Mouse (Mus musculus) CD4-positive, CD25-positive, alpha-beta regulatory T cell, adult 4 months (primary cell): ENCODE measurements at regions not wholly inside any gene's neighbourhood (a gene's known extent, or its start where the extent isn't known, plus 50 kb on each side); places are given as distances from the start of the nearest gene placed in this dataset.
A peak's percentile ranks its signal among the peaks of the same experiment; 100 is the strongest.

ENCODE experiments used
- ATAC-seq: one replicate; pipeline ENCODE4 v1.8.0; 2017

DNA sequence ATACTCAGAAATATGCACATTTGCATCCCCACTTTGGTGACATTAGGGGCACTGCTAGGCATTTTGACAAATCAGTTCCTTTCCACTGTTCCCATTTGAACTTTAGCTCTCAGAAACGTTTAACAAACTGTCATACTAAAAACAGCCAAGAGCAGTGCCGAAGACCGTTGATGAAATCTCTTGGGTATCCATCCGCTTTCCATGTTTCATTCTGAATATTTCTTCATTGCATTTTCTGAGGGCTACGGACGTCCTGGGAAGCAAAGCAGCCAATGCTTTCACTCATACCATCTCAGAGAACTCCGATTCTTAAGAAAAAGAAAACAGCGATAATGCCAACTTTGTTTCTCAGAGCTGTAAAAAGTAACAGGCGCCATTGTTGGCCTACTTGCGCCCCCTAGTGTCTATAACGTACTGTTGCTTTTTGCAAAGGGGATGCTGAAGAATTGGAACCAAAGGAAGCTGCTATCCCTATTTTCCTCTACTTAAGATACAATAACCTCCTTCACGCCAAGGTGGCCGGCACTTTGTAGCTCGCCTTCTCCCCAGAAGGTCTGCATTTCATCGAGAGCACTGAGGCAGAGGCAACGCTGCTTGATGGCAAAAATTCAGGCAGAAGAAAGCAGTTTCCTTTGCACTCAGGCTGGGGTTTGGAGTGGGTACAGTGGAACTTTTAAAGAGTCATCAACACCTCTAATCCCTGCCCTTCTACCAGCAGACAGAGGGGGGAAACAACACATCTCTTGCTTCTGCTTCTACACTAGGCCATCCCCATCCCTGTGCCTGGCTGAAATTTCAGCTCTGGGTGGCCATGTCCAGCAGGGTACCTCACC, 163.1 kb upstream of the Spred2 start:
- no peak for ATAC-seq

DNA sequence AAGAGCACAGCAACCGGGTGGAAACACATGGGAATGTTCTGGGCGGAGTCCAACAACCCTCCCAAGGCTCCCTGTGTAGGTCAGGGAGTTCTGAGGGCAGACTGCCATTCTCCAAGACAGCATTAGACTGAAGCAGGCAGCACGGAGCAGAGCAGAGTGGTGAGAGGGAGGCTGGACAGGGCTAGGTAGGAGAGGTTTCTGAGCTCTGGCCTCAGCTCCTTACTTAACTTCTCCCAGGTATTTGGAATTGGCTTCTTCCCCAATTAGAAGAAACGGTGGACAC, 162.5 kb upstream of the Spred2 start:
- ATAC-seq = no peak

DNA sequence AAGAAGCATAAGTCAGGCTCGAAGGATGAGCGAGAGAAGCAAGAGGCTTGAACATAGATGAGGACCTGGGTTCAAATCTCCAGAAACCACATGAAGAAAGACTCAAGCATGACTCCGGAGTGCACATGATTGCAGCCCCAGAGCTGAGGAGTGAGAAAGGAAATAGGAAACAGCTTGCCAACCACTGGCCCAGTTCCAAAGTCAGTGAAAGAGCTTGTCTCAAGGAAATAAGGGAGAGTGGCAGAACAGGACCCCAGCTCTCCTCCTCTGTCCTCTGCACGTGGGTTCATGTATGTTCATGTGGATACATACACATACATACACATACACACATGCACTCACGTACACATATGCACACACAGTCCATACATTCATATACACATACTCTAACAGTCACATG, 156.9 kb upstream of the Spred2 start:
- no peak for ATAC-seq

DNA sequence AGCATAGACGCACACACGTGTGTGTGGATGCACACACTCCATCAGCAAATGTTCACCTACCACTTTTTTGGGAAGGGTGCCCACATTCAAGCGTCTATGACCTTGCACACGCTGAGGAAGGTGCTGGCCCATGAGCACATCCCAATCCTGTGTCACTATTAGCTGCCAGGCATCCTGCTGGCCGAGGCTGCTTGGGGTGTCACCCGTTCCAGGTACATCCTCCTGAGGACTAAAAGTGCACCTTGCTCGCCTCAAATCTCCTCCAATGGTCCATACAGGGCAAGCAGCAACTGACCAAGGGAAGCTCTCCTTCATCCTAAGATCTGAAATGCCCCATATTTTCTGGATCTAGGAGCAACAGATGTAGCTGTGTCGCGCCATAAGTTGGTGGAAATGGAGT, 156.3 kb upstream of the Spred2 start:
- ATAC-seq = no peak

DNA sequence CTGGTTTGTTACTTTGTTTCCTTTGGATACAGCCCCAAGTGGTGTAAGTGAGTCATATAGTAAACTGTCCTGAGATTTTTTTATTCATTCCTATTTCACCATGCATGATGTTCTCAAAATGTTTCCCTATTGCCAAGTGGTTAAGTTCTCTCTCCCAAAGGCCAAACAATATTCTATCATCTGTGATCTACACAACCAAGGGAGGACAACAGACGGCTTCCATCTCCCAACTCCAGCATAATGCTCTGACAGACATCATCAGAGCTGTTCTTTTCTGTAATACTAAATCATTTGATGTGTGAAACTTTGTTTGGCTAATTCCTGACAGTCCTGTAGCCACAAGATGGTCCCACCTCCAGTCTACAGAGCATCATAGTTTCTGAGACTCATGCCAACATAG, 155.2 kb upstream of the Spred2 start:
- ATAC-seq = no peak

DNA sequence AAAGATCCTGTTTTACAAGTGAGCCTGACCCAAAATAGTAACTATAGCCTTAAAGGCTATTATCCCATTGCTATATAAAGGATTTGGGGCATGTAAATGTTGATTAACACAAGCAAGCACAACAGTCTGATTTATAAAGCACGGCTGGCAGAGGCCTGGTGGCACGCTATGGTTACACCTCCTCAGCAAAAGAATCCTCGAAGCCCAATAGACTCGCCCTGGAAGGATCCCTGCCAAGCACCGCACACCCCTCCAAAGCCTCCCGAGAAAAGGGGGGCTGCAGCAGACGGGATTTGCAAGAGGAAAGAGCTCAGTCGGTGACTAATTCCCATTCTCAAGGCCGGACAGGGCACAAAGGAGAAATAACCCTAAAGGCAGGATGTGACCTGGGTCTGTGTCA, 150.2 kb upstream of the Spred2 start:
- no peak for ATAC-seq

DNA sequence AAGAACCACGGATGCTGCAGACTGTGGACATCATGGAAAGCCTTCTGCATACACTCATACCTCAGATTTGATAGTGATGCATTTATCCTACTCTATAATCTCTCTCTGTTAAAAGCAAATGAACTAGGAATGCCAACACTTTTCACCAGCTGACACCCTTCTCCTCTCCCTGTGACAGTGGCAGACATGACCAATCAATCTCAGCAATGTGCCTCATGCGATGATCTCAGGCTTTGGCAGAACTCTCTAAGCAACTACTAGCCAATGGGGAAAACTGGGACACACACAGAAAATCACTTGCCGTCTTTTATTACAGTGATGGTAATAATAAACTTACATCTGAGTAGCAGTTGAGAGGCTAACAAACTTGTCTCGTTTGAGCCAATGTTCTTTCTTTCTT, 148.4 kb upstream of the Spred2 start:
- no peak for ATAC-seq

DNA sequence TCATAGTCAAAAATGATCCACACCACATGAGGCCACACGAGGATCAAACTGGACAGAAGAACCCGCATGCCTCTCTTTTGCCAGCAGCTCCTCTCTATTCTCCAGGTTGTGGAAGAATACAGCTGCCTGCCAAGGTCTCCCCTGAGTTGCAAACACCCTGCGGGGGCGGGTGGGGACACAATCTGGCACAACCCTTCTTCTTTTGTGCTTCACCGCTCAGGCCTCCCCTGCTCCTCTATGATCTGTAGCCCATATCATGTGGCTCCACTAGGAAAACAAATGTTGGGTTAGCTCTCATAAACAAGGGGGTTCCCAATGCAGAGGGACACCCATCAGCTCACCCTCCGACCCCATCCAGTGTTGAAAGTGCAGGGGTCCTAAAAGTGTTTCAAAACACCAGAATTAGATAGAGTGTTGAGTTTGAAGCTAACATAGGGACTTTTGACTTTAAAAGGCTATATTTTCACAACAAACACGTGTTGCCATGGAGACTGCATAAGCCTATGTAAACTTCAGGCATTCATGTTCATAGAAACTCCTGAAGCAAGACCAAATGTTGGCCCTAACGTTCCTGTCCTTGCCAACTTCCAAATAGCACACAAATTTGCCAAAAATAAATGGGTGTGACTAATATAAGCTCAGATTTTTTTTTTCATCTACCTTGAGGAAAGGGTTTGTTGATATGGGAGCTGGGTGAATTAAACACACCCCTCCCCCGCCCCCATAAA, 147.5 kb upstream of the Spred2 start:
- ATAC-seq = no peak

DNA sequence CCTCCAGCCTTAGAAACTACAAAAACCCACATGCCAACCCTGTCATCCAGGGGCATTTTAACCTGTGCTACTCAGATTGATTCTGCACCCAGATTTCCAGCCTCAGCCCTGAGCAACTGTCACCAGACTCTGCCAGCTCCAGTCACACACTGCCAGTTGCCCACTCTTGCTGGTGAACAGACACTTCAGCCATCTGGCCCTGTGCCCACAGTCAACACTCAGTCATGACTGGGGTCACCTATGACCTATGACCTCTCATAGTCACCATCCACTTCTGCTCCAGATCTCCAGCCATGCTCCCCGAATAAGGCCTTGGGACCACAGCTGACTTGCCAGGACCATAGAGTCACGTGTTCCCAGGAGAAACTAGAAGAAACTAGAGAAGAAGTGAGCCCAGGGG, 146.0 kb upstream of the Spred2 start:
- no peak for ATAC-seq

DNA sequence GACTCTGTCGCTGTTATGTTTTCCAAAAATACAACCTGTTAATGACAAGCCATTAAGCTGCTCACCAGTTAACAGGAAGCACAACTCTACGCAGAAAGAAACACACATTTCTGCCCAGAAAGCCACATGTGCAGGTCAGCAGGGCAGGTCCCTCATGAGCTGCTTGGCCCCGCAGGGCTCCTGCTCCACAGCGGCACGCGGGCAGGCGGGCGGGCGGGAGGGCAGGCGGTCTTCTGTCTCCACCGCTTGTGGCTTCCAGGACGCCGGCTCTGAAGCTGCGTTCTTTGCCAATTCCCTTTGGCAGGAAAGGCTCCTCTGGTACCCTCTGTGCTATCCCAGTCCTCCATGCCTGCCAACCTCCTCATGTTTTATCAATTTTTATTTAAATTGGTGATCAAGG, 139.1 kb upstream of the Spred2 start:
- ATAC-seq = no peak

DNA sequence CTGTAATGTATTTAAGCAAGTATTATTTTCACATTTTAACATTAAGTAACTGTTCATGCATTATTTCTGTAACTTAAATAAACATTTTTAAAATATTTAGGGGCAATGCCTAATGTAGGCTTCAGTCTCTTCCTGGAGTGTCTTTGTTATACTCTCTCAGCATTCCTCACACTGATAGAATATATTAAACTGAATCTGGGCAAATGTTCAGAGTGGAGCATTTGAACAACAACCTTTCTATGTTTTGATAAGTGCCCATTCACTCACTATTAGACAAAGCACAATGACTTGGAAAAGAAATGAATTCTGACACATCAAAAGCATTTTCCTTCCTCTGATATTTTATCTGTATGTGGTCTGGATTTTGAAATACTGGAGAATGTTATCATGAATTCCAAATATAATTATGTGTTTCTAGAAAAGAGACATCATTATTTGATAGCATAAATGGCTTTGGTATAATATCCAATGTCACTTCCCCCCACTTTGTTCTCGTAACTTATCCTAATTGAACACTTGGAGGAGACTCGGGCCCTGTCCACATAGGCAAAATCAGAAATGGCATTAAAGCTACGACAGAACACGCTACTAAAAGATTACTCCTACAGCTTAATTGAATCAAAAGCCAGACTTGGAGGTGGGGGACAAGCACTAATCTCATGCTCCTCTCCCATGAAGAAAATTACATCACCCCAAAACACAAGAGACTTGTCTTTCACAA, 127.1 kb upstream of the Spred2 start:
- ATAC-seq = no peak

DNA sequence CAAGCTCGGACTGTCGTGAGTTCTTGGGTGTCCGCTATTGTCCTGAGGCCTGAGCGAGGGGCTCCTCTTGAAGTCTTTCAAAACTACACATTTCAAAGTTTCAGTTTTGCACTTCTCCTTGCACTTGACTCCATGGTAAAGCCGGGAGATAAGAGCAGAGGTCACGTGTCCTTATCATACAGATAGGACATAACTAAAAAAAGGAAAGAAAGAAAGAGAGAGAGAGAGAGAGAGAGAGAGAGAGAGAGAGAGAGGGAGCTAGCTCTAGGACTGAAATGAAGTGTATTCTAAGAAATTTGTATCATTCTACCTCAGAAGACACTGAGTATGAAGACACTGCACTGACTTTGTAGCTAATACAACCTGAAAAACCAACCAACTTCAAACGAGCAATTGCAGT, 114.8 kb upstream of the Spred2 start:
- no peak for ATAC-seq

DNA sequence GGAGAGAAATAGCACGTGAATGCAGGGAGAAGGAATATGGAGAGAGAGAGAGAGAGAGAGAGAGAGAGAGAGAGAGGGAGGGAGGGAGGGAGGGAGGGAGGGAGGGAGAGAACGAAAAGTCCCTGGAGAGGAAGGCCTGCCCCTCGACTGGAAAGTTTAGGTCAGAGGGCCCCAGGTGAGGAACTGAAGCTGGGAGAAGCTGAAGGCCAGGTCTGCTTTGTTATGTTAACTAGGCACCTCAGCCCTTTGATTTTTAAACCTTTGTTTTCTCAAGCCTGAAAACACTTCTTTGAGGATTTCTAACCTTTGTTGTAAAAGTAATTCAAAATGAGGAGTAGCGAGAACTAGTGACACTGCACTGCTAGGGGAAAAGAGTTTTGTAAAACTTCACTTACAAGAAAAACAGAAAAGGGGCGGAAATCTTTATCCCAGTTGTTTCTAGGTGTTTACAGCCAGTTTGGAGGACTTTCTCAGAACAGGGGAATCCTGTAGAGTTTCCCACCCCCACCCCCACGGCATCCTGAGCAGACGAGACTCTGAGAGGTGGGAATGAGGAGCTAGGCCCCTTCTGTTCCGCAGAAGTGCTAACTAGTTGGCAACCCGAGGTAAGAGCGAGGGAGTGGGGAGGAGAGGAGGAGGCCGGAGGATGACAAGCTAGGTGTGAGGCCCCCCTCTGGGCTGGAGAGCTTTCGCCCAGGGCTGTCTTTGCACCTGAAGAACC, 112.7 kb upstream of the Spred2 start:
- no peak for ATAC-seq

DNA sequence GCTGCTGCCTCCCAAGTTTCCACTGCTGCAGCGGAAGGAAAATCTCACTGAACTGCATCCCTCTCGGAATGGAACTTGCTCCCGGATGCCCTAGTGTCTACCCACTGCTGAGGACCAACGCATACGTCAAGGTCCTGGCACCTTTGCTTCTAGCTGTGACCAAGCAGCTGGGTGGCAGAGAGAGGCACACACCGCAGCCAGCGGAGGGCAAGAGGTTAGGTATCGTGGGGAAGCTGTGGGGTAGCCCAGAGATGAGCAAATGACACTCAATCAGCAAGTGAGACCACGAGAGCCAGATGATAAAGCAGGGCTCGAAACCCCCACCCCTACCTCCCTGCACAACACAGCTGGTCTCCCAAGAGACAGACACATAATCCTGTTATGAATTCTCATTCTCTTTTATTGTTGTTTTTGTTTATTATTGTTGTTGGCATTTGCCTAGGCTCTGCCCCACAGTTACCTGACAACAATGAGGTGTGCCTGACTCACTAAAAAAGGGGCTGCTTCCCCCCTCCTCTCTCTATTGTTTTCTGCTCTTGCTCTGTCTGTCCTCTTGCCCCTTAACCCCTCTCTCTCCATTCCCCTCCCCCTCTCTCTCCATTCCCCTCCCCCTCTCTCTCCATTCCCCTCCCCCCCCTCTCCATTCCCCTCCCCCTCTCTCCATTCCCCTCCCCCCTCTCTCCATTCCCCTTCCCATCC, 112.0 kb upstream of the Spred2 start:
- ATAC-seq = no peak

DNA sequence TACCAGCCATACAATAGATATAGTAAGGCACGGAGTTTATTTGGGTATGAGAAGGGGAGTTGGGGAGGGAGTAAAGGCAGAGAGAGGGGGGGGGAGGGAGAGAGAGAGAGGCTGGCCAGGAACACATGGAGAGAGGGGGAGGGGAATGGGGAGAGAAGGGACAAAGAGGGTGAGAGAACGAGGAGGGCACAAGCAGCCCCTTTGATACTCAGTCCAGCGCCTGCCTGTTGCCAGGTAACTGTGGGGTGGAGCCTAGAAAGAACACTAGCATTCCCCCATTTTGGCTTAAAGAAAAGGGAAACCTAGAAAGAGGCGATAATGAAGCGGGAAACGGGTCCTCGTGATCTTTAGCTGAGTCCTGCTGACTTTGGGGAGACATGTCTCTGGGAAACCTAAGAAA, 110.6 kb upstream of the Spred2 start:
- ATAC-seq = no peak

DNA sequence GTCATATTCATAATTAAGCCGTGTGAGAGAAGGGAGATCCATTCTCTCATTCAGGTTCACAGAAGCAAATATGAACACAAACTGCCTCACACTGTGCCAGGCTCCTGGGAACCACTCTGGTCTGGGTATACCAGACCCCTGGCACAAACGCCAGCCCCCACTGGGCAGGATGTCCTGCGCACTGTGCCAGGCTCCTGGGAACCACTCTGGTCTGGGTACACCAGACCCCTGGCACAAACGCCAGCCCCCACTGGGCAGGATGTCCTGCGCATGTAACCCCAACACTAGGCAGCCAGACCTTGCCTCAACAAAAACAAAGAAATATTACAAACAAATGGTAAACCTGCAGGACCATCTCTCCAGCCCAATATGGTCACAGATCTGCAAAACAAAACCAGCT, 101.2 kb upstream of the Spred2 start:
- ATAC-seq = peak; percentile 37

DNA sequence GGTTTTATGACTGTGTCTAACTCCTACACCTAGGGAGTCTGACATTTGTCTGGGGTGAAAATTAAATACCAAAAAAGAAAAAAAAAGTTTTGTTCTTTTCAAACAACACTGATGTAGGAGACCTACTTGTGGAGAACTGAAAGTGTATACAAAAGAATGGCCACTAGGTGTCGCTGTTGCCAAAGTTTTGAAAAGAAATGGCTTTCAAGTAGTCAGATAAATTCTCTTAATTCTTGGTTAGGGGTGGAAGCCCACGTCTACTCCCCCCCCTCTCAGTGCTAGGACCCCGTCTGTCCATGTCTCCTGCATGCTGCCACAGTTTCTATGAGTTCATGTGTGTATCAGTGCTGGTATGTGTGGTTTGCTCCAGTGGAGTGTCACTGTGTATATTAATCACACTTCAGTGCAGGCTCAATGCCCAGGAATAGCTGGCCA, 100.7 kb upstream of the Spred2 start:
- ATAC-seq = peak; percentile 85

DNA sequence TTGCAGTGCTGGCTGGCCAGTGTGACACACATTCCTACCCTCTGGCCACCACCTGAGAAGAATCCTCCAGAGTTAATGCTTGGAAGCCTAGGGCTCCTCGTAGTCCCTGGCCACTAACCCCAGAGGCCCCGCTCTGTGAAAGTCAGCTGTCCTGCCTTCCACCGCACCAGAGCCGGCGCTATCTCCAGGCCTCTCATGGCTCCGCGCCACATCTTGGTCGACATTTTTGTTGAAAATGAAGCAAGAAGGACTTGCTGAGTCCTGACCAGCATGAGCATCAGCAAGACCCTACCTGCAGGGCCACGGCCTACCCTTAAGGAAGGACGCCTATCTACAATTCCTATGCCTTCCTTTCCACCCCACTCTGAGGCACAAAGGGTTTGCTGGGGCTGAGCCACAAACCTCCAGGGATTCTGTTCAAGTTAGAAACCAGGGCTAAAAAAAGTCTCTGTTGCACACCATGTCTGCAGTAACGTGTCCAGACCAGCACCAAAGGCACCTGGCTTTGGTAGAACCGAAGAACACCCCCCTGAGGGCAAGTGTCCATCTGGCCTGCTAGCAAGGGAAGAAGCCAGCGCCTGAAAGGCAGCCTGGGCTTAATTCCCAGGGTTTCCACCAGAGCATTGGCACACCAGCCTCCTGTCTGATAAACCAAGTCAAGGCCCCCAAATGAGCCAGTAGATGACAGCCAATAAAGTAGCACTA, 97.5 kb upstream of the Spred2 start:
- ATAC-seq = no peak

DNA sequence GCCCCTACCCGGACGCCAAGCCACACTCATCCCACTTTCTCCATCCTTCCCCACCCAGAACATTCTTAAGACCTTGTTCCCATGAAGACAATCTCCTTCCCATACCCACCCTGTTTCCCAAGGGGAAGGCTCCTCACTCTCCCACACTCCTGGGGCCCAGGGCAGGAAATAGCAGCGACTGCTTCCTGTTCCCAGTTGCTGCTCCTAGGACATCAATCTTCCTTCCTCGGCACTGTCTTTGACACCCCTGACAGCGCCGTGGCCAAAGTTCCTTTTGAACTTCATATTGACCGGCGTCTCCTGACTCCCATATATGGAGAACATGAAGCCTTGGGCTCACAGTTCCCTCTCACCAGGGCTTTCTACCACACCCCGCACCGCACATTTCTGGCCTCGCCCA, 96.2 kb upstream of the Spred2 start:
- no peak for ATAC-seq

DNA sequence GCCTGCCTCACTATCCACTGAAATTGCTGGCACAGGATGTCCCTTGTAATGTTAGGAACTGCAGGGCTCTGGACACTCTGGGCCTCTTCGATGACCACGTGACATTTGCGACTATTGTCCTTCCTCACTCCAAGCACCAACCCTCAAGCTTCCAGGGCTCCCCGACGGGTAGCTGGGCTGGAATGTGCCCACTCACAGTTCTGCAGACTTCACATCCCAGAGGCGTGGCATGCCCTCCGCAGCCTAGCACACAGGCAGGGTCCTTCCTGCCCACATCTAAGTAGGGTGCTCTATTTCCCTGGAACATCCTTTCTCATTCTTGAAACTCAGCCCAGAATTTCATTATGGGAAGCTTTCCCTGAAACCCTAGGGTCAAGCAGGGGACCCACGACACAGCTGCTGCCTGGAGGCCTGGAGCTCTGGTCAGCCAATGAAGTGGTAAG, 95.2 kb upstream of the Spred2 start:
- no peak for ATAC-seq

DNA sequence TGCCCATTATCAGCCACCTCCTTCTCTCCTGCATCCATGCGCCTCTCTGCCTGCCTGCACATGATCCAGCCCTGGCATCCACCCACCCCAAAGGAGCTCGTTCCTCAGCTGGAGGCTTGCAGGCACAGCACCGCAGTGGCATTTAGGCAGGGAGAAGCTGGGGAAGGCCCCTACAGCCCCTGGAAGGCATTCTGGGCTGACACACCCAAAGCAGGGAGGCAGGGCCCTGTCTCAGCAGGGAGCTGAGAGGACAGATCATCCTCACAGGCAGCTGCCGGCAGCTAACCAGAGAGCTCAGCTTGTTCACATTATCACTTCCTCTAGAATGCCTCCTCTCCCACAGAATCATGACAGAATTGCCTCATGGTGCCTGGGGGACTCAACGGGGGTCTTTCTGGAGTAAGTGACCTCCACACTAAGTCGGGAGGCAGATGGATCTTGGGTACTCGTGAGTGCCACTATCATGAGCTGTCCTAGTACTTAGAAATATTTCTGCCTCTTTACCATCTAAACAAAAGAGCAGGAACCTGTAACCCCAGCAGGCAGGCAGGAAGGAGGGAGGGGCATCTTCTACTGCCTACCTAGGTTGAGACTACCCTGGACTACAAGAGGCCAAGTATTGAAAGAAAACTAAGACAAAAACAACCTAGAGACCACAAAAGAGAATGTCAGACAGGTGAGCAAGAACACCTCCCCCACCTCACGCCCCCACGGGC, 94.5 kb upstream of the Spred2 start:
- ATAC-seq = peak; percentile 52
